In the genomic region with DNA sequence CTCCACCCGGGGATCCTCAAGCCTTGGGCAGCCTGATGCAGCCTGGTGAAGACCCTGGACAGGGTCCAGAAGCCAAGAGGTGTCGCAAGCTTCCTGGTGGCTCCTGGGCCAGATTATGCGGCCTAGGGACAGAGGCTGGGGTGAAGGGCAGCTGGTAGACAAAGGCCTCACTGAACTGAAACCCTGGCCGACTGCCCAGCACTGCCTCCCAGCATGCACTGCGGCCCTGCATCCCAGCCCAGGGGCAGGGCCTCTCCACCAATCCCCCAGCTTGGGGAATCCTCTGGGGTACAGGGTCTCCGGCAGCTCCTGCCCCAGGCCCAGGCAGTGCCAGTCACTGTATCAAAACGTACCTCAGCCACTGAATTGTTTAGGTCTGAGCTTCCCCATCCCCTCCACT, we compare ENCODE assay signal across 8 mouse cellular contexts. TPM values are rescaled to one million over a fixed set of nuclear protein-coding genes. Genes with fewer than 3 reads are reported as not detected.
DNase-seq lines count a peak whose midpoint lies in the region; ATAC-seq lines count a peak whose summit lies in the region.

No protein-coding gene starts in this region.

- DNase-seq in gastrocnemius, postnatal 14 days, result peak; percentile 39
- DNase-seq in gastrocnemius, postnatal 36 days, result no peak
- peak; percentile 52 to 53 for DNase-seq in cerebellum, adult 18-20 months
- peak; percentile 56 to 59 for DNase-seq in frontal cortex, postnatal 14 days (ENCODE audit: low spot score in 2 of 2)
- peak; percentile 74 to 83 for DNase-seq in layer of hippocampus, adult 8-10 months (ENCODE audit: low spot score in 2 of 2)
- peak; percentile 53 for DNase-seq in telencephalon, adult 2 months (ENCODE audit: low read depth, low spot score)
- no peak for DNase-seq in T-cell, adult 2 months (ENCODE audit: low spot score)

- intact Hi-C loops in gastrocnemius, postnatal 14 days (cut with DNase I; ENCODE audit: low total_unique reads), result no loop called here
- intact Hi-C loops in gastrocnemius, postnatal 36 days (cut with DNase I), result no loop called here

- ATAC-seq in megakaryocyte progenitor cell, adult 5-6 weeks (replicated peaks; ENCODE audit: poor library complexity), result peak; percentile 31; the same call in 1 of the 2 replicates

RNA-seq across cellular contexts. Expression of a gene that starts 17.1 kb away (rescaled TPM):
- under 1 TPM; 0.11 to 0.18 TPM for total RNA-seq in gastrocnemius, postnatal 14 days (2021)
- total RNA-seq in gastrocnemius, postnatal 36 days (2021), result under 1 TPM in 1 of 2 experiments, not detected in 1; 0.08 TPM
- under 1 TPM in 3 of 4 experiments, not detected in 1; 0.08 to 0.24 (median 0.09) TPM for total RNA-seq in layer of hippocampus, adult 8-10 months (2022)
- not detected in 2 replicates for total RNA-seq in megakaryocyte progenitor cell, adult 5-6 weeks (2015)
- not detected in 2 replicates for total RNA-seq in megakaryocyte progenitor cell, adult 5-6 weeks (2017)

RNA-seq across cellular contexts. Expression of a gene that starts 29.2 kb away (rescaled TPM):
- total RNA-seq in gastrocnemius, postnatal 14 days (2021), result 1 to 10 TPM; 2.2 to 2.3 TPM
- total RNA-seq in gastrocnemius, postnatal 36 days (2021), result 1 to 10 TPM; 1.5 to 2.0 TPM
- total RNA-seq in layer of hippocampus, adult 8-10 months (2022), result 10 to 100 TPM; 13.4 to 16.7 (median 15.1) TPM
- total RNA-seq in megakaryocyte progenitor cell, adult 5-6 weeks (2015), result not detected in 2 replicates
- not detected in 2 replicates for total RNA-seq in megakaryocyte progenitor cell, adult 5-6 weeks (2017)

RNA-seq across cellular contexts. Expression of a gene that starts 48.8 kb away (rescaled TPM):
- total RNA-seq in gastrocnemius, postnatal 14 days (2021), result under 1 TPM in 1 of 2 experiments, not detected in 1; 0.08 TPM
- not detected for total RNA-seq in gastrocnemius, postnatal 36 days (2021)
- total RNA-seq in layer of hippocampus, adult 8-10 months (2022), result under 1 TPM in 1 of 4 experiments, not detected in 3; 0.17 TPM
- total RNA-seq in megakaryocyte progenitor cell, adult 5-6 weeks (2015), result not detected in 2 replicates
- total RNA-seq in megakaryocyte progenitor cell, adult 5-6 weeks (2017), result not detected in 2 replicates

RNA-seq across cellular contexts. Expression of a gene that starts 55.7 kb away (rescaled TPM):
- total RNA-seq in gastrocnemius, postnatal 14 days (2021), result under 1 TPM; 0.18 to 0.22 TPM
- under 1 TPM in 1 of 2 experiments, not detected in 1; 0.27 TPM for total RNA-seq in gastrocnemius, postnatal 36 days (2021)
- total RNA-seq in layer of hippocampus, adult 8-10 months (2022), result 10 to 100 TPM; 11.1 to 18.7 (median 13.8) TPM
- 0.15 TPM in 1 of 2 replicates, not detected in the other for total RNA-seq in megakaryocyte progenitor cell, adult 5-6 weeks (2015)
- 0.08 TPM in 1 of 2 replicates, not detected in the other for total RNA-seq in megakaryocyte progenitor cell, adult 5-6 weeks (2017)

Comparison
In these comparisons a context has a peak if more than half of its experiments do, and no peak if none do; other contexts are left out.
1. DNase-seq: peak in gastrocnemius, postnatal 14 days (single experiment), cerebellum, adult 18-20 months (2 of 2), frontal cortex, postnatal 14 days (2 of 2), layer of hippocampus, adult 8-10 months (2 of 2) and telencephalon, adult 2 months (single experiment); none in gastrocnemius, postnatal 36 days (0 of 2) and T-cell, adult 2 months (single experiment).
2. RNA of a gene that starts 29.2 kb away (total RNA-seq): 13.4 to 16.7 TPM in layer of hippocampus, adult 8-10 months; 2.2 to 2.3 TPM in gastrocnemius, postnatal 14 days, 1.5 to 2.0 TPM in gastrocnemius, postnatal 36 days and not detected in megakaryocyte progenitor cell, adult 5-6 weeks; every median in the first group is over 4 times any median in the second.